Mouse (Mus musculus) forebrain, postnatal 0 days (tissue): Measurements from ENCODE around the gene Nhej1. TPM values are rescaled to one million over a fixed set of nuclear protein-coding genes. Genes with fewer than 3 reads are reported as not detected.

ENCODE experiments used
- ATAC-seq: fragments of 200-750 bp; cut with Nextera tagmentation; 2 replicates; pipeline ENCODE4 v1.8.0; 2017; ENCODE audit warnings: mild to moderate bottlenecking, moderate library complexity
- DNase-seq: peaks from one replicate; pipeline ENCODE4 v3.0.0-alpha.2; 2015
- H3K27ac ChIP-seq: fragments of 300-500 bp; sonication (generic); 2 replicates; pipeline ENCODE4 v1.5.1; 2014; ENCODE audit warnings: low read depth, mild to moderate bottlenecking, antibody characterized with exemption, low read length, moderate library complexity, mixed read lengths
- H3K27me3 ChIP-seq: fragments of 300-500 bp; sonication (generic); 2 replicates; pipeline ENCODE4 v1.6.1; 2014; ENCODE audit warnings: mild to moderate bottlenecking, low read length, mixed read lengths; ENCODE audit not compliant: insufficient read depth
- H3K36me3 ChIP-seq: fragments of 300-500 bp; sonication (generic); 2 replicates; pipeline ENCODE4 v1.6.1; 2014; ENCODE audit warnings: mild to moderate bottlenecking, moderate library complexity; ENCODE audit not compliant: insufficient read depth
- H3K4me1 ChIP-seq: fragments of 300-500 bp; sonication (generic); 2 replicates; pipeline ENCODE4 v1.6.1; 2014; ENCODE audit warnings: antibody characterized with exemption; ENCODE audit not compliant: insufficient read depth
- H3K4me2 ChIP-seq: fragments of 300-500 bp; sonication (generic); 2 replicates; pipeline ENCODE4 v1.6.1; 2014; ENCODE audit warnings: low read depth, mild to moderate bottlenecking, moderate library complexity
- H3K4me3 ChIP-seq: fragments of 300-500 bp; sonication (generic); 2 replicates; pipeline ENCODE4 v1.5.1; 2014; ENCODE audit warnings: low read depth, low read length, mixed read lengths
- H3K9ac ChIP-seq: fragments of 300-500 bp; sonication (generic); 2 replicates; pipeline ENCODE4 v1.6.1; 2014; ENCODE audit warnings: mild to moderate bottlenecking
- H3K9me3 ChIP-seq: fragments of 300-500 bp; sonication (generic); 2 replicates; pipeline ENCODE4 v1.6.1; 2016; ENCODE audit warnings: low read length
- CTCF ChIP-seq: sonication (generic); IDR thresholded peaks from 2 replicates; pipeline ENCODE4 v1.5.1; 2016; ENCODE audit warnings: antibody characterized with exemption, control low read depth, low read depth
- WGBS: fragments of 180-500 bp; shearing (Covaris S2); extraction: QIAGEN DNeasy Blood & Tissue Kit; methylation state at CpG from one replicate; pipeline ENCODE4 v1.1.7; 2014; 5-methylcytosine and 5-hydroxymethylcytosine counted together
- polyA plus RNA-seq: library from polyadenylated mRNA; unstranded; fragments of >200 nt; fragmentation: Nextera tagmentation; extraction: Ambion mirVana; gene quantifications from 2 replicates; pipeline ENCODE4 v1.2.1, GENCODE M21; 2015
- total RNA-seq: library from RNA; depleted of rRNA; stranded (reverse); fragments of >200 nt; gene quantifications from 2 replicates; pipeline ENCODE4 v1.2.3, GENCODE M21; 2014

Nhej1 gene
- total and polyA plus RNA-seq, 2 experiments from 2014 or later: 3.6 to 3.9 TPM

DNA sequence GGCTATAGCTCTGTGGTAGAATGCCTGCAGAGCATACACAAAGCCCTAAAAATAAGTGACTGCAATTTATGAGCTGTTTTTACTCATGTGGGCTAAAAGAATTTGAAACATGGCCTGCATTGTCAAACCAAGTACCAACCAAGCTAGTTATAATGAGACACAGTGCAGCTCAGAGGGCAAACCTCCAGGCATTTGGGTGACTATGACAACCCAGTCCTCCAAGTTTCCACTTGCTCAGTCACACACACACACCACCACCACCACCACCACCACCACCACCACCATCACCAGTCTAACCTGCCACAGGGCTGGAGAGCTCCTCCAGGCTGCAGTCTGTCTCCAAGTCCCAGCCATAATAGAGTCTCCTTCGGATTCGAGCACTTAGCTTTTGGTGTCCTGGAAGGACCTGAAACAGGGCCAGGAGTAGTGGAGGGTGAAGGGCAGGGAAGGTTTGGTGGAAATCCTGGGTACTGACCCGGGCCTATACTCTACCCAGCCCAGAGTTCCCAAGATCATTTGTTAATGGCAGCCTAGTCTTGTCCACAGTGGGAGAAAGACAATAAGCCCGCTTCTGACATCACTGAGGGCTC lies 15.7 kb upstream of the Nhej1 start:
- Histone ChIP-seq H3K27me3 (no peaks in the 10 kb centered on the region), H3K9me3 (no peaks in the 10 kb centered on the region), H3K9ac (peak overlapping the region; percentile 97), H3K27ac (no peak overlapping the region), H3K4me1 (peaks cover 12% of the 10 kb centered on the region), H3K4me3 (peak overlapping the region; percentile 96), H3K4me2 (peak overlapping the region; percentile 92), H3K36me3 (peaks cover 43% of the 10 kb centered on the region)
- DNase-seq: no peak
- no peak for TF ChIP-seq CTCF
- WGBS: 63% methylated on average over 4 of the region's 4 CpGs
- ATAC-seq: no peak

GRCm38 (mm10) chr1:75138448-75138847 lies 13.4 kb upstream of the Nhej1 start:
- TF ChIP-seq CTCF: no peak
- H3K27me3 ChIP-seq: no peaks in the 10 kb centered on the region
- H3K4me3 ChIP-seq: no peak overlapping the region
- H3K4me2 ChIP-seq: no peak overlapping the region
- WGBS: 98% methylated on average over 2 of the region's 2 CpGs
- H3K9ac ChIP-seq: no peak overlapping the region
- H3K9me3 ChIP-seq: no peaks in the 10 kb centered on the region
- peaks cover 42% of the 10 kb centered on the region for H3K36me3 ChIP-seq
- no peak overlapping the region for H3K27ac ChIP-seq
- DNase-seq (no peak), ATAC-seq (no peak)
- H3K4me1 ChIP-seq: peaks cover 6% of the 10 kb centered on the region

DNA sequence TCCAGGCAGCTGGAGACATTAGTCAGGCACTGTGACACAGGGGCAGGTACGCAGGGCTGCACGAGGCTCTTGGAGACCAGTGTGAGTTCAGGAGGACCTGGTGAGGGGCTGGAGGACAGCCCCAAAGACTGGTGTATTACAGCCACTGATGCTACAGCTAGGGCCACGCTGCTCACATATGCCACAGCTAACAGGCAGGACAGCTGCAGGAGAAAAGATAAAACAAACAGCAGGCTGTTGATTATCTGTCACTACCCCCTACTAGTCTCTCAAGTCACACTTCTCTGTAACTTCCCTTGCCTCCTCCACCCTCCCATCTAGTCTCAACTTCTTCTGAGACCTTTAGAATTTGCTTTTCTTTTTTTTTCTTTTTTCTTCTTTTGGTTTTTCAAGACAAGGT lies 11.7 kb upstream of the Nhej1 start:
- Histone ChIP-seq H3K4me3 (no peak overlapping the region), H3K36me3 (peaks cover 42% of the 10 kb centered on the region), H3K4me1 (peaks cover 6% of the 10 kb centered on the region), H3K27me3 (no peaks in the 10 kb centered on the region), H3K4me2 (no peak overlapping the region), H3K9ac (no peak overlapping the region), H3K9me3 (no peaks in the 10 kb centered on the region), H3K27ac (no peak overlapping the region)
- ATAC-seq (no peak), DNase-seq (no peak)
- 83% methylated on average over 3 of the region's 3 CpGs for WGBS
- TF ChIP-seq CTCF: no peak

DNA sequence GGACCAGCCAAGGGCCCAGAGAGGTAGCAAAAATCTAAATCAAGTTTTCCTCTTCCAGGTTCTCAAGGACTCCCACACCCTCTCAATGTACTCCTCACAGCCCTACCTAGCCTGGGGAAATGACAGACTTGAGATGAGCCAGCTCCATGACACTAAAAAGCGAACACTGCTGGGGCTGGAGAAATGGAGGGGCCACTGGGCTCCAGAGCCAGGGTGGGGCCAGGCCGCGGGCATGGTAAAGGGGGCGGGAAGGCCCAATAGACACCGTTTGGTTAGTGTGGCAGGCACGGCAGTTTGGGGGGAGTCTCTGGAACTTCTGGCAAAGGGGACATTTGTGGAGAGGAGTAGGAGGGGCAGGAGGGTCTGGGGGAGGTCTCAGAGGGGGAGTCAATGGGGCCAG lies 11.3 kb upstream of the Nhej1 start:
- H3K4me2 ChIP-seq: no peak overlapping the region
- DNase-seq (no peak), ATAC-seq (no peak)
- TF ChIP-seq CTCF: no peak
- H3K27ac ChIP-seq: no peak overlapping the region
- no peaks in the 10 kb centered on the region for H3K27me3 ChIP-seq
- H3K4me3 ChIP-seq: no peak overlapping the region
- H3K4me1 ChIP-seq: peaks cover 6% of the 10 kb centered on the region
- H3K9me3 ChIP-seq: no peaks in the 10 kb centered on the region
- H3K9ac ChIP-seq: no peak overlapping the region
- peaks cover 42% of the 10 kb centered on the region for H3K36me3 ChIP-seq
- 94% methylated on average over 6 of the region's 6 CpGs for WGBS

- H3K9me3 ChIP-seq: no peaks in the 10 kb centered on the region
- H3K27me3 ChIP-seq: no peaks in the 10 kb centered on the region
- no peak within 1 kb of the TSS for H3K4me2 ChIP-seq
- H3K4me3 ChIP-seq: no peak within 1 kb of the TSS
- no peak for DNase-seq
- WGBS: 67% methylated on average over 12 of the region's 12 CpGs
- no peak within 1 kb of the TSS for H3K9ac ChIP-seq
- no peak for ATAC-seq
- no peak for TF ChIP-seq CTCF
- no peak within 1 kb of the TSS for H3K27ac ChIP-seq
- no peaks in the 10 kb centered on the region for H3K4me1 ChIP-seq
- peaks cover 36% of the 10 kb centered on the region for H3K36me3 ChIP-seq
Observed at GRCm38 (mm10) chr1:75133421-75134207, 8.6 kb upstream of the Nhej1 start, which contains the start of gene Slc23a3. TSS of gene Slc23a3 (minus strand) at chr1:75133890.

DNA sequence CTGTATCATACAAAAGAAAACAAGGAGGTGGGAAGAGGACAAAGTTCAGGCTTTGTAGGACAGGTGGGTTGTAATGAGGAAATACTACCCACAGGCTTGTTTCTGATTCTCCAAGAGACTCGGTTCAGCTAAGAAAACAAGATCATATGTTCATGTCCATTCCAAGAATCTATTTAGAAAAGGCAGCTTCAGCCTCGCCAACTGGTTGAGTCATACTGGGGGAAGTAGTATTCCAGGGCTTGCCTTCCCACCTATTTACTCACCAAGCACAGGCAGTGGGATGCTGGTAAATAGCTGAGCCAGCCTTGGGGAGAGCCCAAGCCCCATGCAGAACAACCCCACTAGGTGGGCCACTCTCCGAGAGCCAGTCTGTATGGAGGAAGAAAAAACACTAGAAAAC lies 3.6 kb upstream of the Nhej1 start:
- 88% methylated on average over 3 of the region's 3 CpGs for WGBS
- no peak for DNase-seq
- Histone ChIP-seq H3K27ac (no peak overlapping the region), H3K27me3 (no peaks in the 10 kb centered on the region), H3K4me2 (no peak overlapping the region), H3K36me3 (no peaks in the 10 kb centered on the region), H3K9me3 (no peaks in the 10 kb centered on the region), H3K4me3 (no peak overlapping the region), H3K9ac (no peak overlapping the region), H3K4me1 (no peaks in the 10 kb centered on the region)
- ATAC-seq: no peak
- TF ChIP-seq CTCF: no peak

DNA sequence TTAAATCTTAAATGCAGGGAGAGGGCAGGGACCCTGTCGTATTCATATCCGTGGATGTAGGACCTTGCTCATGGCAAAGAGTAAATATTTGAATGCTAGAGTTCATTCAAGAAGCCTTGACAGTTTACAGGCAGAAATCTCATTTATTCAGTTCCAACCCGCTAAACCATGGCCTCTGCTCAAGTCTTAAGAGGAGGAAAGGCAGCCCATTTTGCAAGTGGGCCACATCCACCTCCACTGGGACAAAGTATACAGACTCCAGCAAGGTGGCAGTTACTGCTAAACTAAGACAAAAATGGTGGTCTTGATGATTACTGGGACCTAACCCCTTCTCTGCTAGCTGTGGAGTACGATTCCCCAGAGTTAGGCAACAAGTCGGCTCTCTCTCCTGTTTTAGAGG lies 418 bp upstream of the Nhej1 start:
- Histone ChIP-seq H3K4me2 (peak overlapping the region; percentile 62), H3K9me3 (no peaks in the 10 kb centered on the region), H3K9ac (no peak overlapping the region), H3K4me3 (peak overlapping the region; percentile 67), H3K4me1 (no peaks in the 10 kb centered on the region), H3K27me3 (no peaks in the 10 kb centered on the region), H3K36me3 (no peaks in the 10 kb centered on the region), H3K27ac (peak overlapping the region; percentile 90)
- DNase-seq (no peak), ATAC-seq (no peak; the same call in 1 of the 2 replicates)
- no peak for TF ChIP-seq CTCF
- WGBS: 39% methylated on average over 5 of the region's 5 CpGs
